Mouse (Mus musculus): ENCODE results near the gene Gm36245. TPM values are rescaled to one million over a fixed set of nuclear protein-coding genes. Genes with fewer than 3 reads are reported as not detected.

The Gm36245 gene
- polyA plus RNA-seq (2012; rRNA removed): not detected in 2 replicates

GRCm38 (mm10) chr15:77598958-77599357 lies at the start of gene Gm36245:
TSS of gene Gm36245 (plus strand) at chr15:77599258.

GRCm38 (mm10) chr15:77561792-77562191 lies 37.3 kb upstream of the Gm36245 start, which contains the start of gene 1700025B11Rik:
TSS of gene 1700025B11Rik (minus strand) at chr15:77561892.

GRCm38 (mm10) chr15:77595961-77596360 lies 3.1 kb upstream of the Gm36245 start, which contains the start of gene Apol10b:
TSS of gene Apol10b (minus strand) at chr15:77596125.

GRCm38 (mm10) chr15:77643176-77643575 lies 44.1 kb downstream of the Gm36245 start, which contains the start of gene Apol11b:
TSS of gene Apol11b (minus strand) at chr15:77643286.

Other genes starting within 250 kb of the Gm36245 start
- gene Apol7a, start 200.1 kb upstream of the Gm36245 start, polyA plus RNA-seq (2012; rRNA removed): 13.9 and 21.6 TPM in 2 replicates
- 0.08 and 0.26 TPM in 2 replicates for gene Apol9a, start 188.1 kb upstream of the Gm36245 start, polyA plus RNA-seq (2012; rRNA removed)
- not detected in 2 replicates for gene Apol7b, start 151.8 kb upstream of the Gm36245 start, polyA plus RNA-seq (2012; rRNA removed)
- 0.01 TPM in 1 of 2 replicates, not detected in the other for gene Apol10a, start 122.2 kb upstream of the Gm36245 start, polyA plus RNA-seq (2012; rRNA removed)
- gene Apol11a, start 91.0 kb upstream of the Gm36245 start, polyA plus RNA-seq (2012; rRNA removed): 0.02 and 0.04 TPM in 2 replicates
- gene Apol7c, start 65.9 kb upstream of the Gm36245 start, polyA plus RNA-seq (2012; rRNA removed): 0.01 TPM in 1 of 2 replicates, not detected in the other
- gene 1700025B11Rik, start 37.4 kb upstream of the Gm36245 start, polyA plus RNA-seq (2012; rRNA removed): not detected in 2 replicates
- 0.02 and 0.04 TPM in 2 replicates for gene Apol10b, start 3.1 kb upstream of the Gm36245 start, polyA plus RNA-seq (2012; rRNA removed)
- gene Apol11b, start 44.0 kb downstream of the Gm36245 start, polyA plus RNA-seq (2012; rRNA removed): 0.67 and 1.5 TPM in 2 replicates
- gene Apol7e, start 99.6 kb downstream of the Gm36245 start, polyA plus RNA-seq (2012; rRNA removed): 0.02 and 0.13 TPM in 2 replicates
- 0.35 and 0.71 TPM in 2 replicates for gene Apol9b, start 129.8 kb downstream of the Gm36245 start, polyA plus RNA-seq (2012; rRNA removed)
- gene Apol8, start 157.7 kb downstream of the Gm36245 start, polyA plus RNA-seq (2012; rRNA removed): 15.0 and 16.3 TPM in 2 replicates
- 24.4 and 30.7 TPM in 2 replicates for gene Myh9, start 242.9 kb downstream of the Gm36245 start, polyA plus RNA-seq (2012; rRNA removed)

All from liver, embryonic 18 days (tissue).